Mouse (Mus musculus) cerebral cortex, adult 2 months (tissue): ENCODE results near the gene Mrpl33.

Source experiments
- WGBS: fragments of 180-500 bp; shearing (Covaris S2); methylation state at CpG from one replicate; pipeline ENCODE4 v1.1.7; 2018; 5-methylcytosine and 5-hydroxymethylcytosine counted together

Mrpl33 gene

GRCm38 (mm10) chr5:31595868-31596267 is 867 bp upstream of the Mrpl33 start:
- 78% methylated on average over 4 of the region's 4 CpGs for WGBS

GRCm38 (mm10) chr5:31597430-31597944 is 752 bp downstream of the Mrpl33 start:
- 67% methylated on average over 6 of the region's 6 CpGs for WGBS

GRCm38 (mm10) chr5:31598121-31598520 is 1.4 kb downstream of the Mrpl33 start:
- WGBS = 71% methylated on average over 7 of the region's 7 CpGs

DNA sequence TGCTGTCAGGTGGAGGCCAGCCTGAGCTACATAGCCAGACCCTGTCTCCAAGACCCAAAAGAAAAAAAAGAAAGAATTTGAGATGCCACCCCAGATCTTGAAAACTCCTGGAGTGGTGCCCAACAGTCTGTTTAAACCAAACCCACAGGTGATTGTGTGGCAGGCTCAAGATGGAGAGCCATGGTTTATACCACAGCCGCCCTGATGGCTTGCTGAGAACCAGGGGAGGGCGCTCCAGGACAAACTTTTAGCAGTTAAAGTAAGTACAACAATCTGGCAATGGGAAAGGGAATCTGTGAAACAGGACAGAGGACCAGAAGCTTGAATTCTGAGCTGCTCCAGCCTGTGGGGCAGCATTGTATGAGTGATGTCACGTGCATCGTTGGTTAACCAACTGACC is 1.8 kb downstream of the Mrpl33 start:
- 73% methylated on average over 4 of the region's 4 CpGs for WGBS

DNA sequence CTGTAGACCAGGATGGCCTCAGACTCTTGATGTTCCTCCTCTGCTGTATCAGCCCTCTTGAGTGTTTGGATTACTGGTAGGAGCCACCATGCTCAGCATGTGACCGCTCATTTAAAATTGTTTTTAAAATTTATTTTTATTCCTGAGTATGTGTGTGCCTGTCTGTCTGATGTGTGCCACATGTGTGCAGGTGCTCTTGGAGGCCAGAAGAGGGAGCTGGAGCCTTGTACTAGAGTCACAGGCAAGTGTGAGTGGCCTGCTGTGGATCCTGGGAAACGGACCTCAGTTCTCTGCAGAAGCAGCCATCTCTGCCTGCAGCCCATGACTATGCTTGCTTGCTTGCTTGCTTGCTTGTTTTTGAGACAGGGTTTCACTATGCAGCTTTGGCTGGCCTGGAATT is 2.4 kb downstream of the Mrpl33 start:
- WGBS = 82% methylated on average over 2 of the region's 2 CpGs

DNA sequence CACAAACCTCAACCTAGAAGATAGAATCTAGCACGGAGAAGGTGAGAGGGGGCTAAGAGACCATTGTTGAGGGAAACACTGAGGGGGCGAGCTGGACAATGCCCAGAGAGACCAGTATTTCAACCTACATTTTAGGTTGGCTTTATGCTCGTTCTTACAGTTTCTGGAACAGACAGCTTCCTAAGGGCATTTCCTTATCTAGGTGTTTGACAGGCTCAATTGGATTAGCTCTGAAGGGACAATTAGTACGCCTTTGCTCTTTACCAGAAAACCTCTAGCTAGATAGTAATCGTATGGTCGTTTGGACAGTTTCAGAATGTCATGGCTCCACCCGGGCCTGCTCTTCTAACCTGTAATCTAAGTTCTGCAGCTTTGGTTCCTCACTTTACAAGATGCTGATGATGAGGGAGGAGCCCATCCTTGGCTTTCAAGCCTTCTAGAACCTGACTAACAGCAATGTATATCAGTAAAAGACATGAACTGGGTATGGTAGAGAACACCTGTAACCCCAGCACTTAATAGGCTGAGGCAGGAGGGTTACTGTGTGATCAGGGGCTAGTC is 4.5 kb downstream of the Mrpl33 start:
- 96% methylated on average over 7 of the region's 7 CpGs for WGBS

- WGBS = 75% methylated on average over 1 of the region's 1 CpGs
Observed at GRCm38 (mm10) chr5:31602377-31602776, 5.6 kb downstream of the Mrpl33 start.

- 93% methylated on average over 6 of the region's 6 CpGs for WGBS
Observed at GRCm38 (mm10) chr5:31603766-31604165, 7.0 kb downstream of the Mrpl33 start.

- 55% methylated on average over 3 of the region's 3 CpGs for WGBS
Observed at GRCm38 (mm10) chr5:31606151-31606550, 9.4 kb downstream of the Mrpl33 start.

- WGBS = 83% methylated on average over 13 of the region's 13 CpGs
Observed at GRCm38 (mm10) chr5:31610376-31611086, 13.8 kb downstream of the Mrpl33 start.

GRCm38 (mm10) chr5:31611186-31611585 is 14.5 kb downstream of the Mrpl33 start:
- 100% methylated on average over 1 of the region's 1 CpGs for WGBS

- WGBS = under 1% methylated on average over 37 of the region's 37 CpGs
Observed at GRCm38 (mm10) chr5:31613852-31614286, 17.1 kb downstream of the Mrpl33 start.

GRCm38 (mm10) chr5:31614339-31615025 is 17.7 kb downstream of the Mrpl33 start:
- 28% methylated on average over 6 of the region's 6 CpGs for WGBS

DNA sequence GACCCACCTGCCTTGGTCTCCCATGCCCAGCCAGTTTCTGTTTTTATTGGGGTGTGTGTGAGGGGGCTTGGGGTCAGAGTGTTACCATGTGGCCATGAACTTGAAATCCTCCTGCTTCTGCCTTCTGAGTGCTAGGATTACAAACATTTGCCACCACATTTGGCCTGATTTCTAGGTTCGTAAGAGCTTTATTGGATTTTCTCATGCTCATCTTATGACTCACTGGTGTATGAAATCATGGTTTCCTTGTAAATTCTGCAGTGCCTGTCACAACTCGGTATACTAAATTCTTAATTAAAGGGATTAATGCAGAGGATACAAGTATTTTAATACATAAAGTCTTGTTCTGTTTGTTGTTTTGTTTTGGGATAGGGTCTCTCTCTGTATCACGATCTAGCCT is 23.6 kb downstream of the Mrpl33 start:
- WGBS = 81% methylated on average over 3 of the region's 3 CpGs

DNA sequence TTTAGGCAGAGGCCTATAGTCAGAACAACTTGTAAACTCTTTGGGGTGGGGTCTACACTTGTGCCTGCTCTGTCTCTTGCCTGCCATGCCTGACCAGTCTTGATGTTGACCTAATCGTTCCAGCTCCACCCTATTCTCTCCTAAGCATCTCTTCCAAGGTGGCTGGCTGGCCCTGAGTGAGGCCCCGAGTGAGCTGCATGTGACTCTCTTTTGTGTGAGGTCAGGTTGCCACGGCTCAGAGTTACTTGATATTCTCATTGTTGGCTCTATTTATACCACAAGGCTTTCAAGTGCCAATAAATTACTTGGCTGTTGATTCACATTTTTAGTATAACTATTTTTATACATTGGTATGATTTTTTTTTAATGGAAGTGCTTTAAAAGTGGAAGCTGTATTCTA is 30.4 kb downstream of the Mrpl33 start:
- 62% methylated on average over 3 of the region's 3 CpGs for WGBS

DNA sequence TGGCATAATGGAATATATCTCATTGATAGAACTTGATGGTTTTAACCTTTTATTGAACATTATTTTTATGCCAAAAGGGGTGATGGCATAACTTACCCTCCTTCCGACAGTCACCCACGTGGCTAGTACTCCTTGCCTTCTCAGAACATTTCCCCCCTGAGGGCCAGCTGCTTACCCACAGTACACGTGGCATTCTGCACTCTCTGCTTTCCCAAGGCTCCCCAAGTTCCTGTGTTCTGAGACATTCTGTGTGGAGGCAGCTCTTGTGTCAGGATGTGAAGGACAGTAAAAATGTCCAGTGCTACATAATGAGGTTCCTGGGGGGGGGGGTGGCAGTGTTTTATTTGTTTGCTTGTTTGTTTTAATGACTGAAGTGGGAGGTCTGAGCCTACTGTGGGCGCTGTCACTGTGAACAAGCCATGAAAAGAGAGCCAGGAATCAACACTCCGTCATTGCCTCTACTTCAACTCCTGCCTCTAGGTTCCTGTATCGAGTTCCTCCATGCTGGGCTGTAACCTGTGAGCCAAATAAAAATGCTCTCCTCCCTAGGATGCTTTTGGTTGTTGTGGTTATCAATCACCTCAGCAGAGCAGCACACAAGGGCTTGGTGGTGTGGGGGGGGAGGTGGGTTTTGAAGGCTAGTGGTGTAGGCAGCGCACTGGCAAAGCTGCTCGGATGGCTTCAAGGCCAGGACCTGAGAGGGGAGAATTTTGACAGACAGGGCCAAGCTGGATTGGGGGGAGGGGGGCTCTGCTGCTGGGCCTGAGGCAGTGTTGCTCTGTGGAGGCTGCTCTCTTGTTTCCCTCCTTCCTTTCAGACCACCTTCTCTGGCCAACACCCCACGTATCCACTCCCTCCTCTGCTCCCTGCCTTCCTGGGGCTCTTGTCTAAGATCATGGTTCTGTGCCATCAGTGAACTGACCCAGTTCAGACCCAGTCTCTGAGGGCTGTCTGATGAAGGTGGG is 31.1 kb downstream of the Mrpl33 start:
- WGBS = 77% methylated on average over 9 of the region's 9 CpGs

DNA sequence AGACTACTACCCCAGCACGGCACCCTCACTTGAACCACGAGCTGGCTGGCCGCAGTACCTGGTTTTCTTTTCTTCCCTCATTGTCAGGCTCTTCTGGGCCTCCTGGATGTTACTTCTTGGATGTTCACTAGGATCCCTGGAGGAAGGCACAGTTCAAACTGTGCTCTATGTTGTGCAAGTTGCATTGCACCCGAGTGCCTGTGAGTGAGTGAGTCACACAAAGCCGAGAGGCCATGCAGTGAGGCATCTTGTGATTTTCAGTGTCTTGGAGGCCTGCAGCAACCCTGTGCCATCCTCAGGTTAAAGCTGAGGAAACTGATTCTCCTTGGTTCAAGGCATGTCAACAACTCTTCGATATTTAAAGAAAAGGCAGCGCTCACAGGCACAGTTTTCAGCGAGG is 31.8 kb downstream of the Mrpl33 start:
- 91% methylated on average over 8 of the region's 8 CpGs for WGBS

DNA sequence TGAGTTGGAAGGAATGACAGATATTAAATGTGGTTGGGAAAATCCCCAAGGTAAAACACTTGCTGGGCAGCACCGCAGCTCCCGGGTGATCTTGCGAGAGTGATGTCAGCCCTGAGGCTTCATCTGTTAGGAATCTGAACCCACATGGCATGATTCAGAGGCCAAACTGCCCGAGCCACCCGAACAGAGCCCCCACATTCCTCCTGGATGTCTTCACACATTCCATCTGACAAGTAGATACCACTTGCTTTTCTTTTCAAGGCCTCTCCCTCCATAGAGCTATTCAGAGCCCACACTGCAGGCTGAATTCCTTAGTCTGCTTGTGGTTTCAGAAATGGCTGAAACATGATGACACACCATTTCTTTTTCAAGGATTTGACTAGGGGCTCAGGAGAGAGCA is 33.3 kb downstream of the Mrpl33 start:
- 61% methylated on average over 5 of the region's 5 CpGs for WGBS

DNA sequence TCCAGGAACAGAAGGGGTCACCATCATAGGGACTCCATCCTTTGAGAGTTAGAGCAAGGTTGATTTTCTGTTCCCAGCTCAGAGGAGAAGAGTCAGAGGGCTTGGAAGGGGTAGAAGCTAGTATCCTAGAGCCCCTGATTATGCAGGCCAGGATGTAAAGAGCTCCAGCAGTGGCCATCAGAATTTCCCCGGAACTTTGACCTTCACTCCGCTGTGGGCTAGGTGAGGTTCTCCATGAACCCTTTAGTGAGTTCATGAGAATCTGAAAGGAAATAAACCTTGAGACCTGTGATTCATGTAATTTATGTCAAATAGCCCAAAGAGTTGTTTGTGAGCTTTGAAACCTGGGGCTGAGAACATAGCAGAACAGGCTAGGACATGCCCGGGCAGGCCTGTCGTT is 34.4 kb downstream of the Mrpl33 start:
- 97% methylated on average over 4 of the region's 4 CpGs for WGBS

GRCm38 (mm10) chr5:31634161-31634560 is 37.4 kb downstream of the Mrpl33 start:
- WGBS = 82% methylated on average over 4 of the region's 4 CpGs

DNA sequence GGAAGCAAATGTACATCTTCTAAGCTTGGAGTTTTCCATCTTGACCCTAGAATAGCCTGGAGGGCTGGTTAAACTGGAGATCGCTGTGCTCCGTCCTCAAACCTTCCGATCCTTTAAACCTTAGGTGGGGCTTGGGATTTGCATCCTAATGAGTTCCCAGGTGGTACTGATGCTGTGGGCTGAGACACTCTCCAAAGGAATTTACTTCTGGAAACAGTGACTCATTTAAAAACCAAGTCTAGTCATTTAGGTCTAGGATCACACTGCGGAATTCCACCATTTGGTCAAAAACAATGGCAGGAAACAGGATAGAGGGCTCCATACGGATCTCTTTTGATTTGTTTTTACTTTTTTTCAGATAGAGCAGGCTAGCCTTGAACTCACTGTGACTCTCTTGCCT is 37.9 kb downstream of the Mrpl33 start:
- WGBS = 83% methylated on average over 5 of the region's 5 CpGs
